Mouse (Mus musculus): ENCODE measurements around the gene Arhgef2. TPM values are rescaled to one million over a fixed set of nuclear protein-coding genes. Genes with fewer than 3 reads are reported as not detected.
"Not testable (repeated sequence)": the region's sequence is repeated elsewhere in the genome, so short reads cannot be mapped to it uniquely, and the experiment has no call there.

Arhgef2 gene
- 104 and 131 TPM in 2 replicates for polyA plus RNA-seq (2015; fragmentation: Nextera tagmentation; extraction: Ambion mirVana)

- H3K27ac ChIP-seq (ENCODE audit: low read length); H3K4me2 ChIP-seq (ENCODE audit: low read length); H3K4me3 ChIP-seq (ENCODE audit: low read depth, low read length); H3K9ac ChIP-seq (ENCODE audit: low read depth, low read length); H3K9me3 ChIP-seq (replicated peaks; ENCODE audit: control insufficient read depth, low read length, poor library complexity, severe bottlenecking); ATAC-seq; H3K36me3 ChIP-seq (ENCODE audit: control insufficient read depth, insufficient read depth, low read length); H3K4me1 ChIP-seq (ENCODE audit: control insufficient read depth, insufficient read depth, low read length); H3K27me3 ChIP-seq (ENCODE audit: control insufficient read depth, insufficient read depth, low read depth, low read length): not testable (repeated sequence)
- WGBS = 98% methylated on average over 2 of the region's 2 CpGs
These were observed at the start of gene Arhgef2 for GRCm38 (mm10) chr3:88605666-88606065. Arhgef2 (plus strand) TSS chr3:88605966.

- 93% methylated on average over 8 of the region's 8 CpGs for WGBS
- no peak overlapping the region for H3K9ac ChIP-seq (ENCODE audit: low read depth, low read length)
- H3K9me3 ChIP-seq (replicated peaks; ENCODE audit: control insufficient read depth, low read length, poor library complexity, severe bottlenecking) = no peaks in the 10 kb centered on the region
- H3K4me2 ChIP-seq (ENCODE audit: low read length) = no peak overlapping the region
- ATAC-seq = no peak
- no peak overlapping the region for H3K4me3 ChIP-seq (ENCODE audit: low read depth, low read length)
- no peak overlapping the region for H3K27ac ChIP-seq (ENCODE audit: low read length)
- H3K4me1 ChIP-seq (ENCODE audit: control insufficient read depth, insufficient read depth, low read length) = peaks cover 19% of the 10 kb centered on the region
- no peaks in the 10 kb centered on the region for H3K27me3 ChIP-seq (ENCODE audit: control insufficient read depth, insufficient read depth, low read depth, low read length)
- peaks cover 29% of the 10 kb centered on the region for H3K36me3 ChIP-seq (ENCODE audit: control insufficient read depth, insufficient read depth, low read length)
These were observed 49.1 kb upstream of the Arhgef2 start for GRCm38 (mm10) chr3:88556616-88557015.

DNA sequence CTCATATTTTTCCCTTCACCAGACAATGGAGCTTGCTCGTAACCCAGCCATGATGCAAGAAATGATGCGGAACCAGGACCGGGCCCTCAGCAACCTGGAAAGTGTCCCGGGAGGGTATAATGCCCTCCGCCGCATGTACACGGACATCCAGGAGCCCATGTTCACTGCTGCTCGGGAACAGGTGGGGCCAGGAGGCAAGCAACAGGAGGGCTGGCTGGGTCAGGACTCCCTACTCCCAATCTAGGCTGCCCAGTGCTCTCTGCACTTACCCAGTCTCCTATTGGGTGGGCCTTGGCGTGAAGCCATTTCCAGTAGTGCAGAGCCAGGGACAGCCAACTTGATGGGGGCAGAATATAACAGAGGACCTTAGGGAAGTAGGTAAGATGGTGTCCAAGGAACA, 46.2 kb upstream of the Arhgef2 start:
- Histone ChIP-seq H3K4me1 (ENCODE audit: control insufficient read depth, insufficient read depth, low read length) (peaks cover 10% of the 10 kb centered on the region), H3K36me3 (ENCODE audit: control insufficient read depth, insufficient read depth, low read length) (peaks cover 43% of the 10 kb centered on the region), H3K4me3 (ENCODE audit: low read depth, low read length) (no peak overlapping the region), H3K9me3 (replicated peaks; ENCODE audit: control insufficient read depth, low read length, poor library complexity, severe bottlenecking) (no peaks in the 10 kb centered on the region), H3K4me2 (ENCODE audit: low read length) (no peak overlapping the region), H3K27me3 (ENCODE audit: control insufficient read depth, insufficient read depth, low read depth, low read length) (no peaks in the 10 kb centered on the region), H3K9ac (ENCODE audit: low read depth, low read length) (no peak overlapping the region), H3K27ac (ENCODE audit: low read length) (no peak overlapping the region)
- ATAC-seq = no peak
- WGBS = 94% methylated on average over 9 of the region's 9 CpGs

DNA sequence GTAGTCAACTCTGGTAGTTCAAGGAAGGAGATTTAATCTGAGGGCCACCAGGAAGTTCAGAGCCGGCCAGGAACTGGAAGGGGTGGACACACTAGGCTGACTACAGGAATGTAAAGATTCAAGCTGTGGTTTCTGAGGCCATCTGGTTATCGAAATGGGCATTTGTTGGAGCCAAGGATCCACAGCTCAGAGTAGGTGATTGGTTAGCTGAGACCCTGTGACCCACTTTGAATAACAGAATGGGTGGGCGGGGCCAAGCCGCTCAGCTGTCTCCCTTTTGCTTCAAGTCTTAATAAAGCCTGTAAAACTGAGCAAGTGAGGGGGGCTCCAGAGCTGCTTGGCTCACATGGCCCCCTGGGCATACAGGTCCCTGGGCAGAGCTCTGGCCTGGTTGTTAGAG, 43.8 kb upstream of the Arhgef2 start:
- H3K36me3 ChIP-seq (ENCODE audit: control insufficient read depth, insufficient read depth, low read length) = peaks cover 60% of the 10 kb centered on the region
- H3K4me3 ChIP-seq (ENCODE audit: low read depth, low read length) = no peak overlapping the region
- no peak for ATAC-seq
- WGBS = 56% methylated on average over 4 of the region's 4 CpGs
- H3K9ac ChIP-seq (ENCODE audit: low read depth, low read length) = no peak overlapping the region
- H3K9me3 ChIP-seq (replicated peaks; ENCODE audit: control insufficient read depth, low read length, poor library complexity, severe bottlenecking) = no peaks in the 10 kb centered on the region
- H3K27ac ChIP-seq (ENCODE audit: low read length) = no peak overlapping the region
- no peaks in the 10 kb centered on the region for H3K27me3 ChIP-seq (ENCODE audit: control insufficient read depth, insufficient read depth, low read depth, low read length)
- no peak overlapping the region for H3K4me2 ChIP-seq (ENCODE audit: low read length)
- H3K4me1 ChIP-seq (ENCODE audit: control insufficient read depth, insufficient read depth, low read length) = no peaks in the 10 kb centered on the region

DNA sequence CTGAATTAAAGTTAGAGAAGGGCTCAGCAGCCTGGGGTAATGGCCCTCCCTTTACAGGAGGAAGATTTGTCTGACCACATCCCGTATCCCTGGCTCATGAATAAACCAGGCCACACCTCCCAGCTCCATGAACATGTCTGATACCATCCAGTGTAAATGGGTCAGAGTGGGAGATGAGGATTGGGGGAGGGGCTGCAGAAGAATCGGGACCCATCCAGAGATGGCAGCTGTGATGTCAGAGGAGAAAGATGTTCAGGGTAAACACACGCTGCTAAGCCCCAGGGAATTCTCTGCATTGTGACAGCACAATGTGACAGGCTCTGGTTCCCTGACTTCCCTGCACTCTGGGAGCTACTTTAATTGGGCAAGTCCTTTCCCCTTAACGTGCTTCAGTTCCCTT, 42.3 kb upstream of the Arhgef2 start:
- H3K36me3 ChIP-seq (ENCODE audit: control insufficient read depth, insufficient read depth, low read length) = peaks cover 69% of the 10 kb centered on the region
- no peaks in the 10 kb centered on the region for H3K9me3 ChIP-seq (replicated peaks; ENCODE audit: control insufficient read depth, low read length, poor library complexity, severe bottlenecking)
- no peaks in the 10 kb centered on the region for H3K4me1 ChIP-seq (ENCODE audit: control insufficient read depth, insufficient read depth, low read length)
- H3K4me3 ChIP-seq (ENCODE audit: low read depth, low read length) = no peak overlapping the region
- no peak overlapping the region for H3K4me2 ChIP-seq (ENCODE audit: low read length)
- no peak overlapping the region for H3K27ac ChIP-seq (ENCODE audit: low read length)
- WGBS = 51% methylated on average over 4 of the region's 4 CpGs
- H3K27me3 ChIP-seq (ENCODE audit: control insufficient read depth, insufficient read depth, low read depth, low read length) = no peaks in the 10 kb centered on the region
- no peak for ATAC-seq
- H3K9ac ChIP-seq (ENCODE audit: low read depth, low read length) = no peak overlapping the region

- Histone ChIP-seq H3K36me3 (ENCODE audit: control insufficient read depth, insufficient read depth, low read length) (peaks cover 70% of the 10 kb centered on the region), H3K27me3 (ENCODE audit: control insufficient read depth, insufficient read depth, low read depth, low read length) (no peaks in the 10 kb centered on the region), H3K9me3 (replicated peaks; ENCODE audit: control insufficient read depth, low read length, poor library complexity, severe bottlenecking) (no peaks in the 10 kb centered on the region), H3K4me2 (ENCODE audit: low read length) (no peak overlapping the region), H3K4me1 (ENCODE audit: control insufficient read depth, insufficient read depth, low read length) (no peaks in the 10 kb centered on the region), H3K4me3 (ENCODE audit: low read depth, low read length) (no peak overlapping the region), H3K9ac (ENCODE audit: low read depth, low read length) (no peak overlapping the region), H3K27ac (ENCODE audit: low read length) (no peak overlapping the region)
- 87% methylated on average over 7 of the region's 7 CpGs for WGBS
- no peak for ATAC-seq
These were observed 41.8 kb upstream of the Arhgef2 start for GRCm38 (mm10) chr3:88563966-88564365.

GRCm38 (mm10) chr3:88566116-88566515, 39.6 kb upstream of the Arhgef2 start:
- no peak for ATAC-seq
- Histone ChIP-seq H3K4me3 (ENCODE audit: low read depth, low read length) (no peak overlapping the region), H3K9ac (ENCODE audit: low read depth, low read length) (no peak overlapping the region), H3K27me3 (ENCODE audit: control insufficient read depth, insufficient read depth, low read depth, low read length) (no peaks in the 10 kb centered on the region), H3K9me3 (replicated peaks; ENCODE audit: control insufficient read depth, low read length, poor library complexity, severe bottlenecking) (no peaks in the 10 kb centered on the region), H3K4me2 (ENCODE audit: low read length) (no peak overlapping the region), H3K27ac (ENCODE audit: low read length) (no peak overlapping the region), H3K4me1 (ENCODE audit: control insufficient read depth, insufficient read depth, low read length) (no peaks in the 10 kb centered on the region), H3K36me3 (ENCODE audit: control insufficient read depth, insufficient read depth, low read length) (peaks cover 57% of the 10 kb centered on the region)
- WGBS = 96% methylated on average over 3 of the region's 3 CpGs

DNA sequence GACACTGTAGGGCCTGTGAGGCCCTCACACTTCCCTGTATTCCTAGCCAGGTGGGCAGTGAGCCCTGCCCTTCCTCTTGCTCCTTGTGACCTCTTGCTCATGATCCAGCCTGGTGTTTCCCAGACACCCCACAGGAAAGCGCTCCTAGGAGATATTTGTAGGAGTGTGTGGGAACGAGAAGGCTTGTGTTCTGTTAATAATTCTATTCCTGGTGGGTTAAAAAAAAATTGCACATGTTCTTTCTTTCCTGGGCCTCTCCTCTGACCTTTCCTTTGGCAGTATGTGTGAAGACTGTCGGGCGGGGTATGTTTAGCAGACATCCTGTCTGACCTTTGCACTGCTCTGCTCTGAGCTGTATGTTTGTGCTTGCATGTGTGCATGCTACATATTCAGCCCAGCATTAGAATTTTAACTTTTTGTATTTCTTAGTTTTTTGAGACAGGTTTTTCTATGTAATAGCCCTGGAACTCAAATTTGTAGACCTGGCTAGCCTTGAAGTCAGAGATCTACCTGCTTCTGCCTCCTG, 39.2 kb upstream of the Arhgef2 start:
- no peaks in the 10 kb centered on the region for H3K9me3 ChIP-seq (replicated peaks; ENCODE audit: control insufficient read depth, low read length, poor library complexity, severe bottlenecking)
- H3K36me3 ChIP-seq (ENCODE audit: control insufficient read depth, insufficient read depth, low read length) = peaks cover 56% of the 10 kb centered on the region
- H3K4me1 ChIP-seq (ENCODE audit: control insufficient read depth, insufficient read depth, low read length) = no peaks in the 10 kb centered on the region
- H3K27me3 ChIP-seq (ENCODE audit: control insufficient read depth, insufficient read depth, low read depth, low read length) = no peaks in the 10 kb centered on the region
- no peak overlapping the region for H3K4me2 ChIP-seq (ENCODE audit: low read length)
- ATAC-seq = no peak
- no peak overlapping the region for H3K9ac ChIP-seq (ENCODE audit: low read depth, low read length)
- no peak overlapping the region for H3K27ac ChIP-seq (ENCODE audit: low read length)
- H3K4me3 ChIP-seq (ENCODE audit: low read depth, low read length) = no peak overlapping the region
- WGBS = 97% methylated on average over 4 of the region's 4 CpGs

DNA sequence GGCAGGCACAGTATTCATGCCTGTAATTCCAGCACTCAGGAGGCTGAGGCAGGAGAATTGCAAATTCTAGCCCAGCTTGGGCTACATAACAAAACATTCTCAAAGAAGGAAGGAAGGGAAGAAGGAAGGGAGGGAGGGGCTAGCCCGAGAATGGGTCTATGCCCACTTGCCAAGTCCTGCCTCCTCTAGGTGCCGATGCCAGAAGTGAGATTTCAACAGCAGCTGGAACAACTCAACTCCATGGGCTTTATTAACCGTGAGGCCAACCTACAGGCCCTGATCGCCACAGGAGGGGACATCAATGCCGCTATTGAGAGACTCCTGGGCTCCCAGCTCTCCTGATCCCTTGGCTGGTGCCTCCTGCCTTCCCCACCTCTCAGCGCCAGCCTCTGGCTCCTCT, 37.9 kb upstream of the Arhgef2 start:
- Histone ChIP-seq H3K27ac (ENCODE audit: low read length) (no peak overlapping the region), H3K4me3 (ENCODE audit: low read depth, low read length) (no peak overlapping the region), H3K4me1 (ENCODE audit: control insufficient read depth, insufficient read depth, low read length) (no peaks in the 10 kb centered on the region), H3K9me3 (replicated peaks; ENCODE audit: control insufficient read depth, low read length, poor library complexity, severe bottlenecking) (no peaks in the 10 kb centered on the region), H3K27me3 (ENCODE audit: control insufficient read depth, insufficient read depth, low read depth, low read length) (no peaks in the 10 kb centered on the region), H3K36me3 (ENCODE audit: control insufficient read depth, insufficient read depth, low read length) (peaks cover 56% of the 10 kb centered on the region), H3K4me2 (ENCODE audit: low read length) (no peak overlapping the region), H3K9ac (ENCODE audit: low read depth, low read length) (no peak overlapping the region)
- no peak for ATAC-seq
- 94% methylated on average over 6 of the region's 6 CpGs for WGBS
